Comparison of ENCODE assay signal across 11 mouse cellular contexts in genomic region chr13:58469731-58470130, GRCm38 (mm10).
DNase-seq lines count a peak whose midpoint lies in the region; ATAC-seq and TF ChIP-seq lines count a peak whose summit lies in the region.
"Had no signal": no experiment of that assay in that cellular context is flagged by ENCODE, and none has a peak within 500 bp of the region (broad histone marks: within the 10 kb centered on the region; RNA-seq: fewer than 3 reads in every experiment).

No protein-coding gene starts in this region.

- 22% methylated on average over 6 of the region's 6 CpGs for WGBS in heart, embryonic 12.5 days
- WGBS in midbrain, embryonic 12.5 days, result 4% methylated on average over 6 of the region's 6 CpGs
- 20% methylated on average over 6 of the region's 6 CpGs for WGBS in midbrain, postnatal 0 days
- WGBS in limb, embryonic 11.5 days, result 24% methylated on average over 6 of the region's 6 CpGs

- no peak for TF ChIP-seq CTCF in midbrain, postnatal 0 days (IDR thresholded peaks at IDR 0.05)

- H3K27me3 ChIP-seq in heart, embryonic 12.5 days (replicated peaks), result peaks cover 6% of the 10 kb centered on the region; the same call in 1 of the 2 replicates
- H3K27me3 ChIP-seq in midbrain, embryonic 12.5 days, result peaks cover 8% of the 10 kb centered on the region; the same call in 1 of the 2 replicates
- H3K27me3 ChIP-seq in midbrain, postnatal 0 days (ENCODE audit: insufficient read depth, low read length), result no peaks in the 10 kb centered on the region
- peaks cover 14% of the 10 kb centered on the region; the same call in 1 of the 2 replicates for H3K27me3 ChIP-seq in limb, embryonic 11.5 days (ENCODE audit: control insufficient read depth, insufficient read depth, low read length)

- no peak overlapping the region for H3K9ac ChIP-seq in heart, embryonic 12.5 days
- H3K9ac ChIP-seq in midbrain, embryonic 12.5 days (replicated peaks), result no peak overlapping the region
- H3K9ac ChIP-seq in midbrain, postnatal 0 days (replicated peaks; ENCODE audit: low read length, poor library complexity, severe bottlenecking), result no peak overlapping the region
- no peak overlapping the region for H3K9ac ChIP-seq in limb, embryonic 11.5 days (ENCODE audit: low read length)
- H3K9ac ChIP-seq: heart, embryonic 13.5 days had no signal

- no peak for ATAC-seq in heart, embryonic 12.5 days (ENCODE audit: insufficient number of reproducible peaks, low FRiP score)
- no peak for ATAC-seq in midbrain, embryonic 12.5 days (ENCODE audit: low FRiP score, low read depth)
- no peak for ATAC-seq in midbrain, postnatal 0 days (ENCODE audit: low FRiP score)
- no peak for ATAC-seq in limb, embryonic 11.5 days (ENCODE audit: insufficient number of reproducible peaks, low FRiP score, low TSS enrichment, low read depth)
- ATAC-seq: inflammation-experienced regulatory T-cells, adult 6 months had no signal

- peaks cover 4% of the 10 kb centered on the region for H3K4me1 ChIP-seq in heart, embryonic 12.5 days (replicated peaks)
- peaks cover 20% of the 10 kb centered on the region for H3K4me1 ChIP-seq in midbrain, embryonic 12.5 days
- H3K4me1 ChIP-seq in midbrain, postnatal 0 days (ENCODE audit: insufficient read depth, low read length), result no peaks in the 10 kb centered on the region
- H3K4me1 ChIP-seq in limb, embryonic 11.5 days (ENCODE audit: control insufficient read depth, insufficient read depth, low read length), result peaks cover 6% of the 10 kb centered on the region; the same call in 1 of the 2 replicates

- peak; percentile 93 for DNase-seq in heart, adult 11 months
- no peak for DNase-seq in midbrain, postnatal 0 days (ENCODE audit: low spot score)
- DNase-seq in limb, embryonic 11.5 days (ENCODE audit: low spot score), result peak; percentile 26
- peak; percentile 79 for DNase-seq in yolk sac, embryonic 10.5 days (ENCODE audit: low spot score)
- no peak for DNase-seq in layer of hippocampus, adult 11-12 months (ENCODE audit: low spot score)
- DNase-seq in thymus, postnatal 10 days (ENCODE audit: low spot score in 2 of 2), result no peak
- DNase-seq: cerebellum, postnatal 10 days had no signal

- H3K4me3 ChIP-seq in heart, embryonic 12.5 days, result no peak overlapping the region
- H3K4me3 ChIP-seq in midbrain, embryonic 12.5 days, result no peak overlapping the region
- no peak overlapping the region for H3K4me3 ChIP-seq in midbrain, postnatal 0 days (ENCODE audit: low read depth, low read length)
- no peak overlapping the region for H3K4me3 ChIP-seq in limb, embryonic 11.5 days (ENCODE audit: low read depth, low read length)
- H3K4me3 ChIP-seq: heart, embryonic 13.5 days had no signal

- no peaks in the 10 kb centered on the region for H3K36me3 ChIP-seq in heart, embryonic 12.5 days
- no peaks in the 10 kb centered on the region for H3K36me3 ChIP-seq in midbrain, embryonic 12.5 days
- H3K36me3 ChIP-seq in midbrain, postnatal 0 days (ENCODE audit: insufficient read depth, low read length), result no peaks in the 10 kb centered on the region
- H3K36me3 ChIP-seq in limb, embryonic 11.5 days (ENCODE audit: control insufficient read depth, insufficient read depth, low read length), result no peaks in the 10 kb centered on the region
- H3K36me3 ChIP-seq: heart, embryonic 13.5 days had no signal

- H3K27ac ChIP-seq in heart, embryonic 12.5 days (ENCODE audit: poor library complexity, severe bottlenecking), result no peak overlapping the region
- H3K27ac ChIP-seq in midbrain, embryonic 12.5 days (replicated peaks), result no peak overlapping the region
- H3K27ac ChIP-seq in midbrain, postnatal 0 days (ENCODE audit: low read depth, low read length), result no peak overlapping the region
- H3K27ac ChIP-seq in limb, embryonic 11.5 days (replicated peaks; ENCODE audit: low read depth, low read length), result no peak overlapping the region
- H3K27ac ChIP-seq: heart, embryonic 13.5 days had no signal

- 0 out of 2 replicates have a peak, but pooled peaks cover 8% of the 10 kb centered on the region for H3K9me3 ChIP-seq in heart, embryonic 12.5 days (replicated peaks)
- no peaks in the 10 kb centered on the region for H3K9me3 ChIP-seq in midbrain, embryonic 12.5 days
- no peaks in the 10 kb centered on the region for H3K9me3 ChIP-seq in midbrain, postnatal 0 days (ENCODE audit: low read length)
- no peaks in the 10 kb centered on the region for H3K9me3 ChIP-seq in limb, embryonic 11.5 days (ENCODE audit: control insufficient read depth, low read length)

- no peak overlapping the region for H3K4me2 ChIP-seq in heart, embryonic 12.5 days
- H3K4me2 ChIP-seq in midbrain, embryonic 12.5 days (replicated peaks), result 0 out of 2 replicates have a peak overlapping the region, but pooled peaks have one; percentile 13
- H3K4me2 ChIP-seq in midbrain, postnatal 0 days (ENCODE audit: low read depth, low read length, poor library complexity, severe bottlenecking), result no peak overlapping the region
- no peak overlapping the region; the same call in 1 of the 2 replicates for H3K4me2 ChIP-seq in limb, embryonic 11.5 days (ENCODE audit: low read depth, severe bottlenecking)
- H3K4me2 ChIP-seq: heart, embryonic 13.5 days had no signal

Comparison
In these comparisons a context has a peak if more than half of its experiments do, and no peak if none do; other contexts are left out.
1. DNase-seq: peak in heart, adult 11 months (single experiment), limb, embryonic 11.5 days (single experiment) and yolk sac, embryonic 10.5 days (single experiment); none in midbrain, postnatal 0 days (single experiment), layer of hippocampus, adult 11-12 months (single experiment) and thymus, postnatal 10 days (0 of 2).